Mouse (Mus musculus): Measurements from ENCODE around the gene Ube2q2.
"Not testable (repeated sequence)": the region's sequence is repeated elsewhere in the genome, so short reads cannot be mapped to it uniquely, and the experiment has no call there.

The Ube2q2 gene

GRCm38 (mm10) chr9:55172195-55172685 lies 23.6 kb downstream of the Ube2q2 start:
- no peak for DNase-seq (ENCODE audit: low spot score in 2 of 2)

- DNase-seq (ENCODE audit: low spot score in 2 of 2): no peak
Measured at GRCm38 (mm10) chr9:55174235-55174634, 25.6 kb downstream of the Ube2q2 start.

GRCm38 (mm10) chr9:55195876-55196275 lies 47.2 kb downstream of the Ube2q2 start:
- DNase-seq (ENCODE audit: low spot score in 2 of 2): no peak

GRCm38 (mm10) chr9:55198260-55198659 lies 49.6 kb downstream of the Ube2q2 start:
- no peak for DNase-seq (ENCODE audit: low spot score in 2 of 2)

GRCm38 (mm10) chr9:55199348-55199747 lies 50.7 kb downstream of the Ube2q2 start:
- DNase-seq (ENCODE audit: low spot score in 2 of 2): no peak

DNA sequence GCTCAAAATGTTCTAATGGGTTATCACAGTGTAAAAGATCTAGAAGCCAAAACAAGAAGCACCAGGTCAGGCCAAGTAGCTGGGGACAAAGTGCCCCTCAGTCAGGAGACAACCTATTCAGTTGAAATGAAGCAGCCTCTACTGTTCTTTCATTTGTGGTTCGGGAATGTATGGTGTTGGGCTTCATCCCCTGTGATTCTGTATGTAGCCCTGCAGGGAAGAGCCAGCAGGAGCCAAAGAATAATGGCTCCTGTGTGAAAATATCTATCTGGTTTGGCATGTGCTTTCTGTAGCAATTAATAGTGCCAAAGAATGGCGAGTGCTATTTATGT lies 59.8 kb downstream of the Ube2q2 start:
- no peak for DNase-seq (ENCODE audit: low spot score in 2 of 2)

DNA sequence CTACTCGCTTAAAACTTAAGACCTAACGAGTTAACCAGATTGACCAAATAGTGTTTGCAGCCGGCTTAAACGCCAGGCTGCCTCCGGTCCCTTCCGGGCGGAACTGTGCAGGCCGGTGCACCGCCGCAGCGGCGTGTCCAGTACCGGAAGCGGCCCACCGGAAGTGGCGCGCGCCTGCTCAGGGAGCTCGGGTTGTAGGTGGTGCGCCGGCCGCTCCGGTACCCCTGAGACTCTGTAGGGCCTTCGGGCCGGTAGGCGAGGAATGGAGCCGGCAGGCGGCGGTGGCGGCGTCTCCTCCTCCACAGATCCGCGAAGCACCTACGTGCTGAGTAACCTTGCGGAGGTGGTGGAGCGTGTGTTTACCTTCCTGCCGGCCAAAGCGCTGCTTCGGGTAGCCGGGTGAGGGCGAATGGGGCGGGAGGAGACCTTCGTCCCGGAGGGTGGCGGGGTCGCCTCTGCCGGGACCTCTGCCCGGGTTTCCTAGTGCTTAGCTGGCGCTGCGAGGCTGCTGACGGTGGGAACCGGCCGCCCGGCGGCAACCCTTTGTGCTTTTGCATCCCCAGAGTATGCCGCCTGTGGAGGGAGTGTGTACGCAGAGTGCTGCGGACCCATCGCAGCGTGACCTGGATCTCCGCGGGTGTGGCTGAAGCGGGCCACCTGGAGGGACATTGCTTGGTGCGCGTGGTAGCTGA lies 60.3 kb downstream of the Ube2q2 start, which contains the start of gene Fbxo22:
Gene Fbxo22 (plus strand): TSS at position 136 of the 692 bp plus-strand sequence.
- peak; percentile 76 to 79 for DNase-seq (ENCODE audit: low spot score in 2 of 2)

GRCm38 (mm10) chr9:55211611-55212010 lies 63.0 kb downstream of the Ube2q2 start:
- no peak for DNase-seq (ENCODE audit: low spot score in 2 of 2)

DNA sequence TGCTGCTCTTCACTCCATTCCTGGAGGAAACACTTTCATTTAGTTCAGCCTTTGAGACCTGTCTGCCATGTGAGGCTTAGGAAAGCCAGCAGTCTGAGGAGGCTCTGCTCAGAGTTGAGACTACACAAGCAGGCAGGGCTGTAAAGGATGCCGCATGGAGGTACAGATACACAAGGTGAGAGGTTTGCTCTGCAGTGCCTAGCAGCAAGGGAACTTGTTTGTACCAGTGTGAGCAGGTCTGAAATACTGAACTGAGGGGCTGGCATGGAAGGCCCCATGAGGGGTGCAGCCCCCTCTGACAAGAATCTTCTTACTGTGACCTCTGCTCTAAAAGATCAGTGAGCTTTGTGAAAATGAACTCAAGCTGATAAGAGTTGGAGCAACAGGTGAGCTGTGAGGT lies 64.7 kb downstream of the Ube2q2 start:
- no peak for DNase-seq (ENCODE audit: low spot score in 2 of 2)

DNA sequence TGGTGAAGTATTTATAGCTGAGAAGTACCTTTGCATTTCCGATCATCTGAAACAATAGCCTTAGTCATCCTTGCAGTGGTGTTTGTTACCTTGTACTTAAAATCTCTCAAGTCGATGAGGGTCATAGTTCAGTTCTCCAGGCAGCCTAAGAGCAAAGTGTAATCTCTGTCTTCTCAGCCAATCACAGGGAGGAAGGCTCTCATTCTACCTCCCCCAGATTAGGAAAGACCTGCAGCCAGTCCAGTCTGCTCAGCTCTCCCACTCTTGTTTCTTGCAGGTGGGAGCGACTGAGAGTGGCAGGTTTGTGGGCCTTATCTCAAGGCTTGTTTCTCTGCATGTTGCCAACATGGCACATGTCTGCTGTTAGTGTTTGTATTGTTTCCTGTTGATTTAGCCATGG lies 66.4 kb downstream of the Ube2q2 start:
- no peak for DNase-seq (ENCODE audit: low spot score in 2 of 2)

- DNase-seq (ENCODE audit: low spot score in 2 of 2): no peak
Measured at GRCm38 (mm10) chr9:55215648-55216047, 67.0 kb downstream of the Ube2q2 start.

GRCm38 (mm10) chr9:55216078-55216477 lies 67.4 kb downstream of the Ube2q2 start:
- no peak for DNase-seq (ENCODE audit: low spot score in 2 of 2)

DNA sequence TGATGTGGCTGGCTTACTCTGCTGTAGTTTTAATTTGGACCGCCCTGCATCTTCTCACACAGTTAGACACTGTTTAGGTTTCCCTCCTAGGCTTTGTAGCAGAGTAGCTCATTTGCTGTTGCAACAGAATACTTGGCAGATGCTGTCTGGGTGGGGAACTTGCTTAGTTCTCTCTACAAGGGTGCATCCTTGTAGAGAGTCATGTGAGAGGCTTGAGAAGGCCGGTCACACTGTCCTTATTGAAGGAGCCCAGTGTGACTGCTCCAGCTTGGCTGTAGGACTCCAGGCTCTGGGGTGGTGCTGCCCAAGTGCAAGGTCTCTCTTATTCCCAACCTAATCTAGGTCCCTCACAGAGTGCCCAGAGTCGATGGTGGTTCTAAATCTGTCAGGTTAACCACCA lies 68.7 kb downstream of the Ube2q2 start:
- no peak for DNase-seq (ENCODE audit: low spot score in 2 of 2)

- DNase-seq (ENCODE audit: low spot score in 2 of 2): no peak
Measured at GRCm38 (mm10) chr9:55225165-55225737, 76.6 kb downstream of the Ube2q2 start.

DNA sequence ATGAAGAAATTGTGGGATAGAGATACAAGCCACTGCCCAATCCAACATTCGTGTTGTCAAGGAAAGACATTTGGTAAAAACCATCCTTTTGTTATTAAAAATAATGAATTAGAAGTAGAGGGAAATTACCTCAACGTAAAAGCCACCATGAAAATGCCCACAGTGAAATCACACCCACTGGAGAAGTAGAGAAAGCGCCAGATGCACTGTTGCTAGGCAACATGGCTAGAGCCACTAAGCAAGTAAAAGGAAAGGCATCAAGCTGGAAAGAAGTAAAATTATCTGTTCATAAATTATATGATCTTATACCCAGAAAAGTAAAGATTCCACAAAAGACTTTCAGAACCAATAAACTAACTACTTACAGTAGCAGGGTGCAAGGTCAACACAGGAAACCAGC lies 77.6 kb downstream of the Ube2q2 start:
- no peak for DNase-seq (ENCODE audit: low spot score in 2 of 2)

DNA sequence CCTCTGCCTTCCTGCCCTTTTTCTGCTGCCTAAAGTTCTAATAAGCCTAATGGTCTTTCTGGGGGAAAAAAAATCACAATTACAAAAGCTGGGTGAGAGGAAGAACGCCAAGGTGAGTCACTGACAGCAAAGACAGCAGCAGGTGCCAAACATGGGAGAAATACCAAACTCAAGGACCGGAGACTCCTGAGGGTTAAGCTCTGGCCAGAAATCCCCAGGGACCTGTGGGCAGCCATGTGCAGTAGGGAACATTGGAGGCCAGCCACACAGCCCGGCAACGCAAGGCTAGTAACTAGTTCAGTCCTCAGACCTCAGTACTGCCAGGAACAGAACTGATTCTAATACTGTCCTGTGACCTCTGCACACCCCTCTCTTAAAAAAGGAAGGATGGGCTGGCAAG lies 79.5 kb downstream of the Ube2q2 start:
- DNase-seq (ENCODE audit: low spot score in 2 of 2): no peak

DNA sequence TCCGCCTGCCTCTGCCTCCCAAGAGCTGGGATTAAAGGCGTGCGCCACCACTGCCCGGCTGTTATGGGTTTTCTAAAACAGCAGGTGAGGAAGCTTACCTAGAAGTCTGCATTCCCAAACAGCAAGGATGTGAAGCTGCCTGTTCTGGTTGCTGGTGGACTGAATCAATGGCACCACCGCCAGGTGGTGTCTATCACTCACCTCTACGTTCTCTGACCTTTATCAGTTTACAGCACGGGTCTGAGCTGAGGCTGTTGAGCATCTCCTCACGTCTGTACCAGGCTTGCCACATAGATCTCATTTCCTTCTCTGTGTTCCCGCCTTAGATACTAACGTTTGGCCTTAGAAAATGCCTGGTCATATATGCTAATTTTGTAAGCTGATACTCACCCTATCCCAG lies 80.4 kb downstream of the Ube2q2 start:
- no peak for DNase-seq (ENCODE audit: low spot score in 2 of 2)

DNA sequence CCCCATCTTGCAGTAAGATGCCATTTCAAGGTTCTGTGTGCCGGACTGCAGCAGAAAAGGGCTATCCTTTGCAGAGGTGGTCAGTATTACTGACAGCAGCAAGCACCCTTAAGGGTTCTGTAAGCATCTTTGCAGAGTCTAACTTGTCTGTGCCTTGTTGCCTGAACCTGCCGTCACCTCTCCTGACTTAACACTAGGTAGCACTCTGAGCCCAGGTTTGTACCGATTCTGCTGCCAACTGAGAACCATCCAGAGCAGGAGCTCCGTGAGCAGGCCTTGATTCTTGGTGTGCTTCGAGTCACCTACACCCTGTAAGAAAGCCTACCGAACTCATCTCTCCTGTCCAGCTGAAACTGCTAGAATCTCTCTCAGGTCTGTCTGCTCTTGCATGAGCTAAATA lies 82.9 kb downstream of the Ube2q2 start:
- DNase-seq (ENCODE audit: low spot score in 2 of 2): no peak

DNA sequence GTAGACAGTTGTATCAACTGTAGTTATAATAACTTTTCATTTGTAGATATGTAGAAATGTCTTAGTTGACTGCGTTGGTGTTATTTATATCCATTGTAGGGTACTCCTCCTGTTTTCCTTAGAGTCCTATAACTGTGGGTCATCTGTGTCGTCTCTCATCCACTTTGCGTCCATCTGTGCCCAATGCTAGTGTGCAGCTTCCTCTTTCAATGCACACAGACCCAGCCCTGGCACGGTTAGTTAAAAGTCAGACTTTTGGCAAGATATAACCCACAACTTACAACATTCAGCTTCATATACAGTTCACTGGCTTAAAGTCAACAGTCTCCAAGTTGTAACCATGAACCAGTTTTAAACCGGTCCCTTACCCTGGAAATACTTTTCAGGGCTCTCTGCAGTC lies 83.5 kb downstream of the Ube2q2 start:
- DNase-seq (ENCODE audit: low spot score in 2 of 2): no peak

GRCm38 (mm10) chr9:55232586-55232985 lies 83.9 kb downstream of the Ube2q2 start:
- no peak for DNase-seq (ENCODE audit: low spot score in 2 of 2)

GRCm38 (mm10) chr9:55233076-55233475 lies 84.4 kb downstream of the Ube2q2 start:
- DNase-seq (ENCODE audit: low spot score in 2 of 2): not testable (repeated sequence)

DNA sequence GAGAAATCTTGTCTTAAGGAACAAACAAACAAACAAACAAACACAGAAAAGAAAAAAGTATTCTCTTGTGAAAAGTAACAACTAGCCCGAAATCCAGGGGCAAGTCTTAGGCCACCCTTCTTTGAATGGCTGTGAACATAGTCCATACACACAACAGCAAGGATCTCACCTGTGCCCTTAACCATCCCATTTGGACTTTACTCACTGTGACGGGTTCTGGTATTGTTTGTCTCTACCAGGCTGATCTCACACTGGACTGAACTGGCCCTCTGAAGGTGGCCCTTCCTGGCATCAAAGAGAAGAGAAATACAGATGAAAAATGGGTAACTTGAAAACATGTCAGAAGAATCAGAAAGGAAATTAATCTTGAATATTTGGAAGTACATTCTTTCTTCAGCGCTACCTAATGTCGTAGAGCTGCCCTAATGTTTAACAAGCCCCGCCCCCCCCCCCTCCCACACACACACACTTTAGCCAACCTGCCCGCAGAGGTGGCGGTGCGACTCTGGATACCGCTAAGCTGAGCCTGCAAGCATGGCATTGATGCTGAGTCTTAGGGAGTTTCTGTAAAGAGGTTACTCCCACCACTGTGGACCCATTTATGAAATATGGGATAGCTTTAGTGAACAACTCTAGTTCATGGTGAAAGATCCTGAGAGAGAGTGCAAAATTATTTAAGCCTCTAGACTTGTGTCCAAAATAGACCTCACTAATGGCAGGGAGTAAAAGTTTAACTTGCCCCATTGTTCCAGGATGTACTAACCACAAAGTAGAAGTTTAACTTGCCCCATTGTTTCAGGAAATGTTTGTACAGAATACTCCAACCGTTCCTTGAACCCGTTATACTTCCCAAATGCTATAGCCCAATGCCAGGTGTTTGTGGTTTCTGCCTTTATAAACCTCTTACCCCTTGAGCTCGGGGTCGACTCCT lies 87.8 kb downstream of the Ube2q2 start:
- no peak for DNase-seq (ENCODE audit: low spot score in 2 of 2)

GRCm38 (mm10) chr9:55240852-55241251 lies 92.2 kb downstream of the Ube2q2 start:
- no peak for DNase-seq (ENCODE audit: low spot score in 2 of 2)

Data from urinary bladder, adult 18-20 months (tissue).